ENCODE assay signal across 9 mouse cellular contexts in genomic region chr19:47508191-47508590, GRCm38 (mm10). TPM values are rescaled to one million over a fixed set of nuclear protein-coding genes. Genes with fewer than 3 reads are reported as not detected.
A peak's percentile ranks its signal among the peaks of the same experiment; 100 is the strongest.
DNase-seq lines count a peak whose midpoint lies in the region; ATAC-seq and TF ChIP-seq lines count a peak whose summit lies in the region.
"Had no signal": no experiment of that assay in that cellular context is flagged by ENCODE, and none has a peak within 500 bp of the region (broad histone marks: within the 10 kb centered on the region; RNA-seq: fewer than 3 reads in every experiment).

No protein-coding gene starts in this region.

- H3K27ac ChIP-seq in gastrocnemius, adult 2 months: peak overlapping the region; percentile 16; the same call in 1 of the 2 replicates
- H3K27ac ChIP-seq in lung, embryonic 14.5 days (ENCODE audit: low read depth): peak overlapping the region; percentile 88; the same call in 1 of the 2 replicates
- H3K27ac ChIP-seq in intestine, embryonic 15.5 days: peak overlapping the region; percentile 90
- peak overlapping the region; percentile 77 for H3K27ac ChIP-seq in small intestine, adult 2 months (ENCODE audit: insufficient read depth, low read depth, low read length)
- H3K27ac ChIP-seq: midbrain, embryonic 13.5 days had no signal

- H3K4me2 ChIP-seq in lung, embryonic 14.5 days: no peak overlapping the region
- peak overlapping the region; percentile 22; the same call in 1 of the 2 replicates for H3K4me2 ChIP-seq in intestine, embryonic 15.5 days (replicated peaks)
- H3K4me2 ChIP-seq: midbrain, embryonic 13.5 days had no signal

- peaks cover 15% of the 10 kb centered on the region for H3K4me1 ChIP-seq in lung, embryonic 14.5 days (ENCODE audit: insufficient read depth)
- H3K4me1 ChIP-seq in intestine, embryonic 15.5 days (replicated peaks): peaks cover 34% of the 10 kb centered on the region
- H3K4me1 ChIP-seq in small intestine, adult 2 months (ENCODE audit: control insufficient read depth, insufficient read depth, insufficient read length, low read length): peaks cover 31% of the 10 kb centered on the region

- DNase-seq in gastrocnemius, adult 2 months: no peak
- no peak for DNase-seq in gastrocnemius, adult 8-10 months (ENCODE audit: low spot score in 2 of 2)
- no peak for DNase-seq in lung, embryonic 14.5 days
- DNase-seq in lung, adult 18-20 months: no peak
- DNase-seq in testis, postnatal 14 days (ENCODE audit: low spot score): no peak

- H3K27me3 ChIP-seq in lung, embryonic 14.5 days (ENCODE audit: insufficient read depth, low read length): no peaks in the 10 kb centered on the region
- no peaks in the 10 kb centered on the region for H3K27me3 ChIP-seq in intestine, embryonic 15.5 days (replicated peaks)
- no peaks in the 10 kb centered on the region for H3K27me3 ChIP-seq in small intestine, adult 2 months (ENCODE audit: control insufficient read depth, insufficient read depth, low read length)
- H3K27me3 ChIP-seq: midbrain, embryonic 13.5 days had no signal

- TF ChIP-seq CTCF in gastrocnemius, adult 2 months (IDR thresholded peaks at IDR 0.05): no peak
- TF ChIP-seq CTCF in lung, embryonic 14.5 days (IDR thresholded peaks at IDR 0.05; ENCODE audit: low read depth): no peak
- no peak for TF ChIP-seq CTCF in small intestine, adult 2 months (IDR thresholded peaks at IDR 0.05; ENCODE audit: extremely low read depth, insufficient read length, insufficient replicate concordance, low read depth, low read length)

- no peak overlapping the region for H3K4me3 ChIP-seq in gastrocnemius, adult 2 months
- no peak overlapping the region for H3K4me3 ChIP-seq in lung, embryonic 14.5 days (ENCODE audit: low read depth, low read length)
- no peak overlapping the region for H3K4me3 ChIP-seq in intestine, embryonic 15.5 days (replicated peaks)
- peak overlapping the region; percentile 19; the same call in 1 of the 2 replicates for H3K4me3 ChIP-seq in small intestine, adult 2 months (ENCODE audit: low read depth, low read length)
- H3K4me3 ChIP-seq: midbrain, embryonic 13.5 days had no signal

- H3K9ac ChIP-seq in lung, embryonic 14.5 days: no peak overlapping the region
- H3K9ac ChIP-seq in intestine, embryonic 15.5 days: no peak overlapping the region; the same call in 1 of the 2 replicates

- TF ChIP-seq POLR2A in small intestine, adult 2 months (IDR thresholded peaks at IDR 0.05; ENCODE audit: low read depth, low read length): no peak

- no peaks in the 10 kb centered on the region for H3K9me3 ChIP-seq in lung, embryonic 14.5 days (ENCODE audit: low read depth, low read length)
- no peaks in the 10 kb centered on the region for H3K9me3 ChIP-seq in intestine, embryonic 15.5 days
- H3K9me3 ChIP-seq: midbrain, embryonic 13.5 days had no signal

- H3K36me3 ChIP-seq in lung, embryonic 14.5 days (ENCODE audit: insufficient read depth): peaks cover 28% of the 10 kb centered on the region; the same call in 1 of the 2 replicates
- 0 out of 2 replicates have a peak, but pooled peaks cover 3% of the 10 kb centered on the region for H3K36me3 ChIP-seq in intestine, embryonic 15.5 days
- H3K36me3 ChIP-seq in small intestine, adult 2 months (ENCODE audit: control insufficient read depth, insufficient read depth, low read length): no peaks in the 10 kb centered on the region

- WGBS in lung, embryonic 14.5 days: 65% methylated on average over 3 of the region's 3 CpGs
- WGBS in intestine, embryonic 15.5 days: 40% methylated on average over 3 of the region's 3 CpGs
- WGBS in small intestine, adult 2 months: 21% methylated on average over 3 of the region's 3 CpGs

- no peak for ATAC-seq in lung, embryonic 14.5 days (ENCODE audit: insufficient read depth)
- peak; percentile 58 for ATAC-seq in intestine, embryonic 15.5 days
- no peak for ATAC-seq in cerebellum, adult (ENCODE audit: insufficient number of reproducible peaks, low FRiP score, low TSS enrichment)

- intact Hi-C loops in gastrocnemius, adult 2 months (cut with DNase I): loop anchor here (5.0 kb wide), 1 partner anchor 109 kb away; no protein-coding TSS in a partner anchor

RNA-seq across cellular contexts. Expression of gene Stn1, which starts 29.1 kb away (rescaled TPM):
- 1 to 10 TPM; 3.8 to 5.6 TPM for total RNA-seq in gastrocnemius, adult 2 months (2021)
- 1 to 10 TPM; 3.3 to 4.2 (median 4.0) TPM for total RNA-seq in gastrocnemius, adult 8-10 months (2022)
- 55.5 and 65.5 TPM in 2 replicates for polyA plus RNA-seq in lung, embryonic 14.5 days (2014; fragmentation: Nextera tagmentation; extraction: Ambion mirVana)
- polyA plus RNA-seq in intestine, embryonic 15.5 days (2015; fragmentation: Nextera tagmentation; extraction: Ambion mirVana): 43.8 and 44.8 TPM in 2 replicates
- 9.2 and 15.0 TPM in 2 replicates for polyA plus RNA-seq in small intestine, adult 2 months (2012; rRNA removed)

RNA-seq across cellular contexts. Expression of gene Sh3pxd2a, which starts 44.0 kb away (rescaled TPM):
- 10 to 100 TPM; 37.7 to 44.7 TPM for total RNA-seq in gastrocnemius, adult 2 months (2021)
- total RNA-seq in gastrocnemius, adult 8-10 months (2022): 10 to 100 TPM; 33.4 to 44.9 (median 41.1) TPM
- 10.2 and 12.0 TPM in 2 replicates for polyA plus RNA-seq in lung, embryonic 14.5 days (2014; fragmentation: Nextera tagmentation; extraction: Ambion mirVana)
- 4.8 and 5.0 TPM in 2 replicates for polyA plus RNA-seq in intestine, embryonic 15.5 days (2015; fragmentation: Nextera tagmentation; extraction: Ambion mirVana)
- polyA plus RNA-seq in small intestine, adult 2 months (2012; rRNA removed): 6.2 and 6.3 TPM in 2 replicates

Comparison
In these comparisons a context has a peak if more than half of its experiments do, and no peak if none do; other contexts are left out.
1. H3K27ac ChIP-seq: peak in every context shown above with its lines; median percentile 90 in intestine, embryonic 15.5 days; 88 in lung, embryonic 14.5 days; 77 in small intestine, adult 2 months; 16 in gastrocnemius, adult 2 months.